Mouse (Mus musculus) heart, postnatal 36 days (tissue): ENCODE results near the gene Cwc27. TPM values are rescaled to one million over a fixed set of nuclear protein-coding genes. Genes with fewer than 3 reads are reported as not detected.

Source experiments
- DNase-seq, 2 experiments: peaks; one replicate each; pipeline ENCODE4 v3.0.0; 2021 to 2022
- intact Hi-C: fragments of 180-260 bp; cut with DNase I; formaldehyde crosslinking; loops from one replicate; pipeline ENCODE4 v1.15.1; 2025
- total RNA-seq, 2 experiments: library from RNA; stranded (reverse); gene quantifications; 2 replicates each; pipeline ENCODE4 v1.2.3; 2021

Cwc27 gene
- total RNA-seq = 10 to 100 TPM; 12.2 to 15.8 TPM

DNA sequence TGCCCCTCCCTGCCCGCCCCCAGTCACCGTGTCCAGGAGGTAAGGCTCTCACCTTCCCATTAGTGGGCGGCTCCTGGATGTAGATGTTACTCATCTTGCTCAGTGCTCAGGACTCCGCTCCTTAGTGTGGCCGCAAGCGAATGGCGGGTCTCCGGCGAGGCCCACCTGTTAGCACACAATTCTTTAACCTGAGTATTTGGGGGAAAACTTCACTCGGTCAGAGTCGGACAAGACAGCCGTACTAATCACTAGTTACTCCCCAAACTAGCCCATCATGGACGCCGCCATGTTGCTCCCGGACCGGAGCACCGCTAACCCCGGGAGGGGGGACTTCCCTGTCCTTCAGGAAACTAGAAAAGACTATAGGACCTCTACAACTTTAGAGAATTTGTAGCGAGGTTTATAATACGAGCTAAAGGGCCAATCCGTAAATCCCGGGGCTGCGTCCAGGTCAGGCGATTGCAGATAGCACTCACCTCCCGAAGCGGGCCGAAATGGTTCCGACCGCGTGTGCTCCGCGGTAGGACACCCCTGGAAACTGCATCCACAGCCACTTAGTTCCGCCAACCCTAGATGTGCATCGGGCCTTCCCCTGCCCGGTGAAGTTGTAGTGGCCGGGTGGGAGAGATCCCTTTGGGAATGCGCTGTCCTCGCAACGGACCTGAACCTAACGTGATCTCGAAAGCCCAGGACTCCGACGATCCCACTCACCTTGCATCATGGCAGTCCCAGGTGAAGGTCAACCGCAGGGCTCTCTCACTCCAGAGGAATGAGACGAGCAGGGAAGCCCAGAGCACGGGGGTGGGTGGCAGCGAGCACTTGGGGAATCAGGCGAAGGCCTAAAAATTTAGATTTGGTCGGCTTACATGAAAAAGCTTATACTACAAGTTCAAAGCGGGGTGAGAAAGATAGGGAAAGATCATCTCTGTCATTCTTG lies at the start of gene Cwc27:
Gene Cwc27, minus strand, starts transcription at position 508 of the 937 bp plus-strand sequence.
- DNase-seq = peak; percentile 85 to 91
- intact Hi-C loops = loop anchor here (10.0 kb wide), 1 partner anchor 238 kb away; the partner anchor contains the start of gene Rgs7bp

DNA sequence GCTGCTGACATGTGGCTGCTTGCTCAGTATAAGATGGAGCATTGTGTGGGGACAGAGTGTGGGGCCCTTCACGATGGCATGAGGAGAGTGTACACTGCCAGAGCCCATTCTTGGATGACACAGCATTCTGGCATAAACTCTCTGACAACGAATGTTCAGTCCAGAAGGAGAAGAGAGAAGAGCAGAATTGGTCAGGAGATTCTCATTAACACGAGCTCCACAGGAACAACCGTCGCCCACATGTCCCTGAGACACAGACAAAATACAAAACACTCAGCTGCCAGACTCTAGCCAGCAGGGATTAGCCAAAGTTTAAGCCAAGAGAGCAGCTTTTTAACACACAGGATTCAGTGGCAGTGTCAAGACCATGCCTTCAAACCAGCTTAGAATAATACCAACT lies 49.8 kb upstream of the Cwc27 start:
- intact Hi-C loops = no loop called here
- DNase-seq = no peak

DNA sequence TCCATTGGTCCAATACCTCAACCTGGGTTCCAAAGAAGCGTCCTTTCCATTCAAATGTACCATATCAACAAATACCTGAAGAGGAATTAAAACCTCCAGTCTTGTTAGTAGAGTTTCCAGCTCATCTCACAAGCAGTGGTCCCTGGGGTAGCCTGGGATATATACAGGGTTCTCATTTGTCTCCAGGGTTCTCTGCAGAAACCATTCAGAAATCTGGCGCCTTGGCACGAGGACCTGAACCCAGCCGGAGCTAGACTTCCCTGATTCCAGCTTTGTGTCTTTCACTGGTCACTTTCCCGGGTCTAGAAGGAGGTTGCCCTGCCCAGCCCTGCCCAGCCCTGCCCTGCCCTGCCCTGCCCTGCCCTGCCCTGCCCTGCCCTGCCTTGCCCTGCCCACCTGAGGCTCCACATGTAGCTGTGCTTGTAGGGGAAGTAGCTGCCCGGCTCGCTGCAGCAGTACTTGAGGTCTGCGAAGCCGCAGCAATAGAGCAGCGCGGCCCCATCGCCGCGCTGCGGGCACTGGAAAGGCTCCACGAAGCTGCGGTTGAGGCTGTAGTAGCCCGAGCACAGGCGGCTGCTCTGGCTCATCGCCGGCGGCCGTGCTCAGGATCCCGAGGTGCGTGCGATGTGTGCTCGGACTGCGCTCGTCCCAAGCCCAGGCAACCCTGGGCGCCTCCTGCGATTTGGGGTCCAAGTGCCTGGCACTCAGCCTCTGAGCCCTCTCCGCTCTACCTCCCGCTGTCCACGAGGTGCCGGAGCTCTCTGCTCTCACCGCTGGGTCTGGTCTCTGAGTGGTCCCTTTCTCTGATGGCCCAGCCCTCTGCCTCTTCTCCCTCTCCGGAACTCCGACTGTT lies 46.4 kb upstream of the Cwc27 start, which contains the start of gene Shisal2b:
Gene Shisal2b, minus strand, starts transcription at position 767 of the 853 bp plus-strand sequence.
- peak; percentile 6 to 10 for DNase-seq
- intact Hi-C loops = no loop called here

DNA sequence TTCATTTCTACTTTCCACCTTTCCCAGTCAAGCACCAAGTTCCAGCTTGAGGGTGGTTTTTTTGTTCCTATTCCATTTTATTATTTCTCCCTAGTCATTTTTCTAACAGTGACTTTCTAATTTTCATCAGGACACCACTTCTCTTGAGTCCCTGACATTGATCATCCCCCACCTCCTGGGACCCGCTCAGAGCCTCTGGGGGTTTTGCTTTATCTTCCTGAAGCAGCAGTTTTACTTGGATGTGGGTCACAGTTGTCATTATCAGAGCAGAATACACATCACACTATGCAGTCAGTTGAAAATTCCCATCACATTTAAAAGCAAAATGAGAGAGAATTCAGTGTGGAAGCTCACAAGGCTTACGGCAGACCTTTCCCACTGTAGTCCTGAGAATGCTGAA lies 36.7 kb upstream of the Cwc27 start:
- DNase-seq = no peak
- intact Hi-C loops = no loop called here

DNA sequence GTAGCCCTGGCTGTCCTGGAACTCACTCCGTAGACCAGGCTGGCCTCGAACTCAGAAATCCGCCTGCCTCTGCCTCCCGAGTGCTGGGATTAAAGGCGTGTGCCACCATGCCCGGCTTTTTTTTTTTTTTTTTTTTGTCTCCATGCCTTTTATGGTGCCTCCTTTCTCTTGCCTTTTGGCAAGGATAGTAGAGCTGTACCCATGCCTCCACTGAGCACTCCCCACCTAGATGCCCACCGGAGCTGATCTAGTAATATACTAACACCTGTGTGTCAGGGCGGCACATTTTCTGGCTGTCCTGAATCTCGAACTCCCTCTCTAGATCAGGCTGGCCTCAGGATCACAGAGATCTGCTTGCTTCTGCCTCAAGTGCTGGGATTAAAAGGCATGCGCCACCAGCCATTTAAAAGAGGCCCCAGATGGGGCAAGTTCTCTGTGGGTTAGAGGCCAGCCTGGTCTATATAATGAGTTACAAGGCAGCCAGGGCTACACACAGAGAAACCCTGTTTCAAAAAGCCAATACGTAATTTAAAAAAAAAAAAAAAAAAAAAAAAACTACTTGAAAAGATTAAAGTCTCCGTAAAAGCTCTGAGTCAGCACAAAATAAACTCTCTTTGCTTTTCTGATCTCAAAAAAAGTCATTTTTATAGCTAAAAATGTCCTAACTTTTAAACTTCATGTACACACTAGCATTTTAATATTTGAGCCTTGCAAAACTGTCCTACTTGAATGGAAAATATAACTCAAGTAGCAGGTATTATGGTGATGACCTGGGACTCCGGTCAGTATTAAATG lies 26.6 kb upstream of the Cwc27 start:
- intact Hi-C loops = no loop called here
- DNase-seq = no peak

DNA sequence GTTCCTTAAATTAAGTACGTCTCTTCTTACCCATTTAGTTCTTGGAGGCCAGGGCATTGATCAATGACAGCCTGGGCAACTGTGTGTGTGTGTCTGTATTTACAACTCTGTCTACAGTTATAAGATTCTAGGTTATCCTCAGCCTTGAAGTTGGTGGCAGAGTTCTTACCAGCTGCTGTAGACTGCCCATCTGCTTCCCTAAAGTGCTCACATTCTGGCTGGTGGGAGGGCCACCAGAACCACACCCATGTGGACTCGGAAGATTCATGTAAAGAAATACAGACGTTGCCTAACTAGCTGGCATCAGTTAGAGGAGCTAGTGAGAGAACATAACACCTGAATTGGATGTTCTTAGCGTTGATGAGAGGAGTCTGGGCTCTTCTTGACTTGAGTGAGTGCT lies 25.0 kb upstream of the Cwc27 start:
- no peak for DNase-seq
- intact Hi-C loops = no loop called here

DNA sequence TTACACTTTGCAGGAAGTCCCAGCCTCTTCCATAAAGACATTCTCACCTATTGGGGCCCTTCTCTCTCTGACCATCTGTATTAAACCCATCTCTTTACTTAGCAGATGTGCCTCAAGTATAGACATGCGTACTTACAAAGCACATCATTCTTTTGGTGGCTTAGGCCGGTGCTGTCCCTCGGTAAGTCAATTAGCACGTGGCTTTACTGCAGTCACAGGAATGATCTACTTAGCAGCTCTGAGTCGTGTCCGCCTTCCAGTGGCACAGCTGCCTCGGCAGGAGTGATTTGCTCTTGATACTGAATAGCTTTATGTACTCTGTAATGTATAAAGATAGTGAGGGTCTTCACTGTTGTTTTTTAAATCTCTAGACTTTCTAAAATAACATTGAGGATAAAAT lies 20.7 kb upstream of the Cwc27 start:
- no peak for DNase-seq
- intact Hi-C loops = no loop called here

DNA sequence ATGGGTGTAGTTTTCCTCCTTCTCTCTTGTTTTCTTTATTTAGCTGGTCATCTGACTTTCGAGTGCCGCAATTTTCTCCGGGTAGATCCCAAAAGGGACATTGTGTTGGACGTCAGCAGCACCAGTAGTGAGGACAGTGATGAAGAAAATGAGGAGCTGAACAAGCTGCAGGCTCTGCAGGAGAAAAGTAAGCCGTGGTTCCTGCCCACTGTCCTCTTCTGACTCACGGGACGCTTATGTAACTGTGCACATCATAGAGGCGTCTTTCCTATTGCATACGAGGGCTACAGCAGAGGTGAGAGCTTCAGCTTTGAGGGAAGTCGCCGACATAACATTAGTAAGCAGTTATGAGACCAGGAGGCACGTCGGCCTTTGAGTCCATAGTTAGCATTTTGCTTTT lies 15.9 kb upstream of the Cwc27 start:
- intact Hi-C loops = no loop called here
- no peak for DNase-seq

DNA sequence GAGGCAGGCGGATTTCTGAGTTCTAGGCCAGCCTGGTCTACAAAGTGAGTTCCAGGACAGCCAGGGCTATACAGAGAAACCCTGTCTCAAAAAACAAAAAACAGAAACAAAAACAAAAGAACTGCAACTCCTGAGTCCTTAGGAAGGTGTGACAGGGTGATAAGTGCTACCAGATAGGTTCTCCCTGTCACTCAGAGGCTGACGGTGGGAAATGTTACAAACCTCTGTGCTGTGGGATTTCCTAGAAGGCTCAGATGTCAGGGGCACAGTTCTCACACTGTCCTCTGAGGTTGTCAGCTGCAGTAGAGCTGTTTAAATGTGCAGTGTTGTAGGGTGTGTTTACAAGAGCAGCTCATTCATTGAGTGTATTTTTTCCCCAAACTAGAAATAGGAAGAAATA lies 8.5 kb upstream of the Cwc27 start:
- DNase-seq = no peak
- intact Hi-C loops = no loop called here

DNA sequence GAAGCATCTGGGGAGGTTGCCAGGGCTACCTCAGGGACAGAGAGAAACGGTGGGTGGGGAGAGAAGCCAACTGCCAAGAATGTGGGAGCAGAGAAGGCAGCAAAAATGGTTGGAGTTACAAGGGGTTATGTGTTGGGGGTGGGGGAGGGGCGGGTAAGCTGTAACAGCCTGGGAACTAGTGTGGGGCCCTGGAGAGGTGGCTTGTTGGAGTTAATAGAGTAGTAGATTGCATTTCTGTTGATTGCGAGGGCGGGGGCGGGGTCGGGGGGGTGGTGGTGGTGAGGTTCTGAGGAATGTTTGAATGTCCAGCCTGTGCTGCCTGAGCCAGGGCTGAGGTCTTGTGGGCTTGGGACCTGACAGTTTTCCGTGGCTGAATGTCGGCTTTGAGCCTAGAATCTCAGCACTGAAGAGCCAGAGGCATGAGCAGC lies 5.5 kb upstream of the Cwc27 start:
- DNase-seq = no peak
- intact Hi-C loops = no loop called here

DNA sequence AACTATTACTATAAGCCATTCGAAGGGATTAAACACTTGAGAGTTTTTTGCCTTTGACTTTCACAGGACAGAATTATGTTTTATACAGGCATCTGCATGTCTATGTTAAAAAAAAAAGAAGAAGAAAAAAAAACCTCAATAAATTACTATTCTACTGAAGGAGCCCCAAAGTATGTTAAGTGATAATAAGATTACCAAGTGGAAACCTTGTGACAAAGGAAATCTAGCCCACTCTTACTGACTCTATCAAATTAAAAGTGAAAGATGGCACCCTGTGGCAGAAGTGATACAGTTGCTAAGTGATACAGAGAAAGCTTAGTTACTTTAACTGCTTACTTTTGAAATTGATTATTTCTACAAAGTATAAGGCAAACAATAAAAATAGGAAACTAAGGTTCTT lies 5.0 kb upstream of the Cwc27 start:
- no peak for DNase-seq
- intact Hi-C loops = no loop called here

DNA sequence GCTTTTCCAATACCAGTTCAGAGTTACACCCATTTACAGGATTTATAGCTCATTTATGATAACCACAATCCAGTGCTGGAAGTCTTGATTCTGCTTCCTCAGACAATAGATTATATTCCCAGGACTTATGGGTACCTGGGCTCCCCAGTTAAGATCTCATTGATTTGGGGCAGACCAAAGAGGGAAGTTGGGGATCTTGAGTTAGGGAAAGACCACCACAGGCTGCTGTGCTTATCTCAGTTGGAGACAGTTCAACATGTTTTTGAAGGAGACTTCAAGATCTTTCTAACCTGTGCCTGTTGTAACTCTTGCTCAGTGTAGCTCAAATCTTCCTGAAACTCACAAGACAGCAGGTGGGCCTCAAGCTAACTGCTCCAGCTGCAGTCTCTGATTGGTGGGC lies 4.2 kb upstream of the Cwc27 start:
- DNase-seq = no peak
- intact Hi-C loops = no loop called here

DNA sequence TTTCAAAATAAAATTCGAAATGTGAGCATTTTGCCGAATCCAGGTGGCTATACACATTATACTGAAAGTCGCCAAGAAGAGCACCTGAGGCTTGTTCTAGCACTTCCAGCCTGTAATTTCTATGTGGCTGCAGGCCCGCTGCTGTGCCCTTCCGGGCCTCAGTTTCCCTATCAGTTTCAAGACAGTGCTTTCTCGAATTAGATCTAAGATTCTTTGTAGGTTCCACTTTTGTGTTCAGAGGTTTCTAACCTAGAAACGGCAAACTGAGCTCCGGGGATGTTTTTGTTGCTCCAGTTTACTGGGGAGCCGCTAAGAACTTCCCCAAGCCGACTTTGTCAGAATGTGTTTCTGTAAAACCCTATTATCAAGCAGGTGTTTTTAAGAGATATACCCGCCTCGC lies 754 bp upstream of the Cwc27 start:
- intact Hi-C loops = loop anchor here (10.0 kb wide), 1 partner anchor 237 kb away; the partner anchor contains the start of gene Rgs7bp
- DNase-seq = no peak

DNA sequence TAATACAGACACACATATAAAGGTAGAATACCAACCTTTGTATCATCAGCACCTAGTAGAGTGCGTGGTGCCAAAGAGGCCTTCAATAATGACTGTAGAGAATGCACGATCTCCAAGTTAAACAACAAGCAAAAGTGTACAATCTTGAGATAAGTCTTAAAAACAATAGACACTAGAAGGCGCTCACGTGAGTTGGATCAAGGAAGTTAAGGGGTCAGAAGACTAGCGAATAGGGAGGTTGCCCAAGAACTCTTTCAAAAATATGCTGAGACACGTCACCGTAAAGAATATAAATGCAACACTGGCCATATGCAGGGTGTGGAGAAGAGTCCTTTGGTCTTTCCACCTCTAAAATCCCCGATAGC lies 690 bp downstream of the Cwc27 start:
- no peak for DNase-seq
- intact Hi-C loops = loop anchor here (10.0 kb wide), 1 partner anchor 239 kb away; the partner anchor contains the start of gene Rgs7bp

DNA sequence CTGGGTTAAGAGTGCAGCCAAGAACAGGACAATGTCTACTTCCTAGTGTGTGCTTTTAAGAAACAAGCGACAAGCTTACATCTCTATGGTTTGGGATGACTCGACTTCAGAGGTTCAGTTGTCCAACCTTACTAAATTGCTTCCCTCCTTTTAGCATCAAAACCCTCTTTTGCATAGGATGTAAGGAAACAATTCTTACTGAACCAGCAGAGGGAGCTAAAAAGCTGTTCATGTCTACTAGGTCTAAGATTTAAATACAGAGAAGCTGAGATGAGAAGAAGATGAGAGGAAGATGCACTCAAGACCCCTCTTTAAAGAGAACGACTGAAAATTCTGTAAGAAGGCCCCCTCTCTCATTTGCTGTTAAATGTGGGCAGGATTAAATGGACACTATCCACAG lies 11.3 kb downstream of the Cwc27 start:
- no peak for DNase-seq
- intact Hi-C loops = loop anchor here (1.0 kb wide), 1 partner anchor 135 kb away; no protein-coding TSS in a partner anchor

DNA sequence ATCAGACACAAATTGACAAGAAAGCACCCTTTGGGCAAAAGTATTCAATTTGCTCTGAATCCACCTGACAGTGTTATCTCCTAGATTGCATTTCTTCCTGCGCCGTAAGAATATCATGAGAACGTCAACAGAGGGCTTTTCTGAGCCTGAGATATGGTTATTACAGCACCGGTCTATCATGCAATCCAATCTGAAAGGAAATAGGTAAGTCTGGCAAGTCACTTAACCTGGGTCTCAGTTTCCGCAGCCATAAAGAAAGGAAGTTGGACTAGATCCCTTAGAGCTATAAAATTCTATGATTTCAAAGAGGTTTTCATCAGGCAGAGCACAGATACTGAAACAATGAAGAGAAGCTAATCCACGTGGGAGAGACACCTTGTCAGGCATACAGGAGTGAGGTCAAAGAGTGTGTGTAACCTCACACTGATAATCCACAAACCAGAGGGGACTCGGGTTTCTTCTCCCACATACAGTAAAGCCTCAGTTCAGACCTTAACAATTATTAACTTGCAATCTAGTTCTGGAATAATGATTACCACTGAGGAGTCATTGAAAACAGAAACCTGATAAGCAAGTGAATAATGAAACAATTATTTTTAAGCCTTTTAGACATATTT lies 17.3 kb downstream of the Cwc27 start:
- intact Hi-C loops = no loop called here
- no peak for DNase-seq

DNA sequence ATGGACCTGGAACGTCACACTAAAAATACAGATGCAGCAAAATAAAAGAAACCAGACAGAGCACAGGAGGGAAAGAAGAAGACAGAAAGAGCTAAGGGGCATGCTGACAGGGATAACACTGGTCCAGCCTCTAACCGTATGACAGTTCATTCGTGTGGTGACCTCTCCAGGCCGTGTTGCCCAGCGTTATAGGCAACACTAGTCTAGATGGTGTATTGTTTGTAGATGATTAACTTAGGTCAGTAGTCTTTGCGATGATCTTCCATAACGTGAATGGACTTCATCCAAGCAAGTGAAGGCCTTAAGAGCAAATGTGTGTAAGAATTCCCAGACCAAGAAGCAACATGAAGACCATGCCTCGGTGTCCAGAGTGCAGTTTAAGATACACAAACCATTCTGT lies 17.9 kb downstream of the Cwc27 start:
- intact Hi-C loops = no loop called here

DNA sequence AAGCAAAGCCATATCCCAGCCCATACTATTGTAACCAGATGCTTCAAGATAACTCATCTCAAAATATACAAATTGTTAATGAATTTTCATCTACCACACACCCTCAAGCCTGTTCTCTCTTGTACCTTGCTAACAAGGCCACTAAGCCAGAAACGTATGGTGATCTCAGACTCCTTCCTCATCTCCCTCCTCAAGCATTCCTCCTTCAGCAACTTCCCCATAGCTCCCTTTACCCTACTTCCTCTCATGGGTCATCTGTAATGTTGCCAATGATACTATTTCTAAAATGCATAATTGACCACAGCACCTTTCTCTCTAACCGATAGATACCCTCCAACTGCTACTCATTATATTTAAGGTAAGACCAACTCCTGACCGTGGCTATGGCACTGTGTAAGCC lies 22.5 kb downstream of the Cwc27 start:
- intact Hi-C loops = no loop called here
- no peak for DNase-seq

More for the DNA sequence above, 17.9 kb downstream of the Cwc27 start:
- DNase-seq = no peak

DNA sequence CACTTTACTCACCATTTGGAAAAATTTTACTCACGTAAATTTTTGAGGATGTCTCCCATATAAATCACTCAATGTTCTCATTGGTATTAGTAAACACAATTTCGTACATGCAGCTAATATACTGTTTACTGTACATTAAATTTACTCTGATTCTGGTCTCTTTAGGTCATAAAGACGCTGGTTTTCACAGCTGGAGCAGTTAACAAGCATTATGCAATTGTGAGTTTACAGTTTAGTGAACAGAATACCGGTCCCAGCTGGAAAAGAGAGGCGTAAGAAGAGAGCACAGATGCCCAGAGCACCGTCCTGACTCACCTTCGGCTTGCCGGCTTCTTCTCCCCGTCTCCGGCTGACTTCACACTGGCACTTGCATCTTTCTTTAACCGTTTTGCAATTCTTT lies 24.8 kb downstream of the Cwc27 start, which contains the start of gene Srek1ip1:
Gene Srek1ip1, plus strand, starts transcription at position 301 of the 400 bp plus-strand sequence.
- DNase-seq = no peak
- intact Hi-C loops = no loop called here

DNA sequence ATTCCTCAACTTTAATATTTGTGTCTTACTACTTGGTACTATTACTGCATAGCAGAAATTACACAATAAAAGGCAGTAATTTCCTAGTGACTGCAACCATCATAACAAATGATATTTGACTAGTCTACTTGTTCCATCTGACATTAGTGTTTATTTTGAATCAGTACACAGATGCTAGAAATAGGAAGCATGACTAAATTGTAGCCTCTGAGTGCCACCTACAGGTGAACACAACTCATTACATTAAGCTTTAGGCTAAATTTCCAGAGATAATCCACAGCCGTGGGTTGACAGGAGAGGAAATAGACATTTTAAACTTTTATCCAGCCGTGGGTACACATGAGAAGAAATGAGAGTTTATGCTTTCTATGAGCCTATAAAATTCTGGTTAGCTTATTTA lies 27.3 kb downstream of the Cwc27 start:
- DNase-seq = peak; percentile 11 to 33
- intact Hi-C loops = loop anchor here (1.0 to 2.0 kb wide), 2 partner anchors 109 to 504 kb away; no protein-coding TSS in a partner anchor
